Mouse (Mus musculus) erythroid progenitor cell, adult 5-6 weeks (primary cell): Measurements from ENCODE around the gene 1110051M20Rik. TPM values are rescaled to one million over a fixed set of nuclear protein-coding genes. Genes with fewer than 3 reads are reported as not detected.

Experiments
- ATAC-seq: replicated peaks from 2 replicates; pipeline ENCODE4 v1.8.0; 2016; ENCODE audit warnings: moderate number of reproducible peaks, mild to moderate bottlenecking, moderate TSS enrichment, inconsistent platforms; ENCODE audit not compliant: poor library complexity, low FRiP score, severe bottlenecking
- total RNA-seq, 2 experiments: library from RNA; stranded (forward) in 1 of 2; stranded (reverse) in 1 of 2; fragments of 150-400 nt in 1 of 2; fragments of 186-747, 209-891 nt in 1 of 2; gene quantifications; 2 replicates each; pipeline versions ENCODE4 v1.2.3 to v1.2.4; 2015 to 2017; ENCODE audit warnings: low replicate concordance in 2 of 2

The 1110051M20Rik gene
- total RNA-seq, 2 experiments from 2014 or later, result 1.2 to 3.8 TPM

GRCm38 (mm10) chr2:91361068-91361528, 83.4 kb downstream of the 1110051M20Rik start:
- no peak for ATAC-seq

- ATAC-seq, result no peak
Measured at GRCm38 (mm10) chr2:91355767-91356166, 88.7 kb downstream of the 1110051M20Rik start.

GRCm38 (mm10) chr2:91354727-91355403, 89.6 kb downstream of the 1110051M20Rik start:
- ATAC-seq, result peak; percentile 98

- no peak for ATAC-seq
Measured at GRCm38 (mm10) chr2:91353854-91354253, 90.7 kb downstream of the 1110051M20Rik start.

GRCm38 (mm10) chr2:91351841-91352240, 92.7 kb downstream of the 1110051M20Rik start:
- no peak for ATAC-seq

GRCm38 (mm10) chr2:91349974-91350457, 94.5 kb downstream of the 1110051M20Rik start:
- ATAC-seq, result no peak

GRCm38 (mm10) chr2:91348936-91349335, 95.6 kb downstream of the 1110051M20Rik start:
- ATAC-seq, result no peak

GRCm38 (mm10) chr2:91345644-91346043, 98.9 kb downstream of the 1110051M20Rik start:
- ATAC-seq, result no peak

- ATAC-seq, result no peak
Measured at GRCm38 (mm10) chr2:91339591-91339990, 104.9 kb downstream of the 1110051M20Rik start.

- ATAC-seq, result no peak
Measured at GRCm38 (mm10) chr2:91335128-91335527, 109.4 kb downstream of the 1110051M20Rik start.

- no peak for ATAC-seq
Measured at GRCm38 (mm10) chr2:91331051-91331843, 113.3 kb downstream of the 1110051M20Rik start.

- no peak for ATAC-seq
Measured at GRCm38 (mm10) chr2:91329996-91330738, 114.3 kb downstream of the 1110051M20Rik start.

- ATAC-seq, result no peak
Measured at GRCm38 (mm10) chr2:91328729-91329125, 115.8 kb downstream of the 1110051M20Rik start.

- peak; percentile 8; the same call in 1 of the 2 replicates for ATAC-seq
Measured at GRCm38 (mm10) chr2:91327968-91328728, 116.4 kb downstream of the 1110051M20Rik start.

GRCm38 (mm10) chr2:91326746-91327350, 117.7 kb downstream of the 1110051M20Rik start:
- no peak for ATAC-seq

GRCm38 (mm10) chr2:91324761-91325421, 119.6 kb downstream of the 1110051M20Rik start:
- ATAC-seq, result no peak

- no peak for ATAC-seq
Measured at GRCm38 (mm10) chr2:91324346-91324745, 120.2 kb downstream of the 1110051M20Rik start.

- no peak for ATAC-seq
Measured at GRCm38 (mm10) chr2:91322490-91322889, 122.0 kb downstream of the 1110051M20Rik start.
